Mouse (Mus musculus) heart, embryonic 16.5 days (tissue): ENCODE data around the gene Dlg2. TPM values are rescaled to one million over a fixed set of nuclear protein-coding genes. Genes with fewer than 3 reads are reported as not detected.

Source experiments
- ATAC-seq: fragments of 200-750 bp; cut with Nextera tagmentation; replicated peaks from 2 replicates; pipeline ENCODE4 v1.8.0; 2017; ENCODE audit warnings: moderate number of reproducible peaks; ENCODE audit not compliant: insufficient read depth, low FRiP score; ENCODE audit errors: extremely low read depth
- H3K27ac ChIP-seq: fragments of 300-500 bp; sonication (generic); 2 replicates; pipeline ENCODE4 v1.5.1; 2014; ENCODE audit warnings: mild to moderate bottlenecking, low read length, control low read depth, moderate library complexity
- H3K27me3 ChIP-seq: fragments of 300-500 bp; sonication (generic); 2 replicates; pipeline ENCODE4 v1.6.1; 2014; ENCODE audit warnings: low read length, mixed read lengths; ENCODE audit not compliant: control insufficient read depth, insufficient read depth
- H3K36me3 ChIP-seq: fragments of 300-500 bp; sonication (generic); 2 replicates; pipeline ENCODE4 v1.6.1; 2014; ENCODE audit not compliant: control insufficient read depth, insufficient read depth
- H3K4me1 ChIP-seq: fragments of 300-500 bp; sonication (generic); 2 replicates; pipeline ENCODE4 v1.6.1; 2014; ENCODE audit warnings: low read length, mixed read lengths; ENCODE audit not compliant: control insufficient read depth, insufficient read depth
- H3K4me2 ChIP-seq: fragments of 300-500 bp; sonication (generic); 2 replicates; pipeline ENCODE4 v1.6.1; 2014; ENCODE audit warnings: low read depth, mild to moderate bottlenecking, control low read depth, low read length
- H3K4me3 ChIP-seq: fragments of 300-500 bp; sonication (generic); 2 replicates; pipeline ENCODE4 v1.5.1; 2014; ENCODE audit warnings: mild to moderate bottlenecking, control low read depth, low read length
- H3K9ac ChIP-seq: fragments of 300-500 bp; sonication (generic); 2 replicates; pipeline ENCODE4 v1.6.1; 2014; ENCODE audit warnings: low read length, control low read depth
- H3K9me3 ChIP-seq: fragments of 300-500 bp; sonication (generic); replicated peaks from 2 replicates; pipeline ENCODE4 v1.6.1; 2016; ENCODE audit warnings: low read length; ENCODE audit not compliant: control insufficient read depth
- WGBS: fragments of 180-500 bp; shearing (Covaris S2); extraction: QIAGEN DNeasy Blood & Tissue Kit; methylation state at CpG from one replicate; pipeline ENCODE4 v1.1.7; 2014; 5-methylcytosine and 5-hydroxymethylcytosine counted together
- polyA plus RNA-seq: library from polyadenylated mRNA; unstranded; fragments of >200 nt; fragmentation: Nextera tagmentation; extraction: Ambion mirVana; gene quantifications from 2 replicates; pipeline ENCODE4 v1.2.1, GENCODE M21; 2015

Gene Dlg2
- polyA plus RNA-seq, 1 experiment from 2014 or later: 7.7 TPM

DNA sequence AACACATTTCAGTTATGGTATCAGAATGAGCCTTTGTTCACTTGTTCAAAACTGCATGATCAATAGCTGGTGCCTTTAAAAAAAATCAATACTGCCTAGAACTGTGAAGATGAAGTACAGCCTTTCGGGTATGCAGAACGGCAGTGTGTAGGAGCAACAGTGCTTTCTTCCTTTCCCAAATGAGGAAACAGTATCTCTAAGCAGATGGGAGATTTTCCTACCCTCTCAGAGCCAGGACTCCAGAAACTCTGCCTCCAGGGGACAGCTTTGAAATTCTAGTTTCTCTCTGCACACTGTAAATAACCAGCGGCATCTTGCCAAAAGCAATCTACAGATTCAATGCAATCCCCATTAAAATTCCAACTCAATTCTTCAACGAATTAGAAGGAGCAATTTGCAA, 1801.2 kb downstream of the Dlg2 start:
- WGBS: 66% methylated on average over 4 of the region's 4 CpGs
- Histone ChIP-seq H3K27me3 (no peaks in the 10 kb centered on the region), H3K4me3 (no peak overlapping the region), H3K4me1 (no peaks in the 10 kb centered on the region; the same call in 1 of the 2 replicates), H3K4me2 (no peak overlapping the region), H3K9me3 (no peaks in the 10 kb centered on the region), H3K9ac (no peak overlapping the region), H3K27ac (no peak overlapping the region), H3K36me3 (no peaks in the 10 kb centered on the region)
- no peak for ATAC-seq

DNA sequence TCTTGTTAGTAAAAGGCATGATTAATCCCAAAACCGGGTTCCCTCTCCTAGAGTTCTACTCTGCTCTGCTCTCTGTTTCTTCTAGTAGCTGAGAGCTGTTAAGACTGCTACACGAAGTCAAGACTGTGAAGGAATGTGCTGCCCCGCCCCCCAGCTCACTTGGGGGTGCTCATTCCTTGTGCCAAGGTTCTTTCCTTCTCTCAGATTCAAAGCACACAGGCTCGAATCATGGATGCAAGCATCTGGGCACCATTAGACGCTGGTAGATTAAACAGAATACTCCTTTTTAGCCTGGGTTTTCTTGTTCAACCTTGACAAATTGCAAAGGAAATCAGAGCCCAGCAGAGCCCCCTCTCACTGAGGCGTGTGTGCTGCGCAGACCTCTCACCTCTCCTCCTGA, 1804.5 kb downstream of the Dlg2 start:
- Histone ChIP-seq H3K4me2 (no peak overlapping the region), H3K27me3 (no peaks in the 10 kb centered on the region), H3K36me3 (no peaks in the 10 kb centered on the region), H3K9me3 (no peaks in the 10 kb centered on the region), H3K27ac (no peak overlapping the region), H3K4me1 (no peaks in the 10 kb centered on the region; the same call in 1 of the 2 replicates), H3K4me3 (no peak overlapping the region), H3K9ac (no peak overlapping the region)
- no peak for ATAC-seq
- 21% methylated on average over 7 of the region's 7 CpGs for WGBS

DNA sequence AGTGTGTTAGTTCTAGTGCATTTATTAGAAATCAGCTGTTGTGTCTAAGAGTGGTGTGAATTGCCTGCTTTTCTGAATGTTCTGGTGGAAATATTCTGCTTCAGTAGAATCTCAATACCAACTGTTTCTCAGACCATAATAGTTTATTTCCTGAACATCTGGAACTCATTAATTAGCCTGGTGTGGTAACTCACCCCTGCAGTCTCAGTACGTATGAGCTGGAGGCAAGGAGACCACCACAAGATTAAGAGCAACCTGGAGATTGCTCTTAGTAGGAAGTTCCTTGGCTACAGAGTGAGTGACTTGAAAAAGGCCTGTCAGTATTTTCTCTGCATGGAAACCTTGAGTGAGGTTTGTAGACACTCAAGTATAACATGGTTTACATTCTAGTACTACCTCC, 1810.6 kb downstream of the Dlg2 start:
- Histone ChIP-seq H3K27ac (no peak overlapping the region), H3K9me3 (no peaks in the 10 kb centered on the region), H3K4me2 (no peak overlapping the region), H3K4me1 (no peaks in the 10 kb centered on the region), H3K4me3 (no peak overlapping the region), H3K9ac (no peak overlapping the region), H3K36me3 (no peaks in the 10 kb centered on the region), H3K27me3 (no peaks in the 10 kb centered on the region)
- no peak for ATAC-seq
- WGBS: 48% methylated on average over 1 of the region's 1 CpGs

DNA sequence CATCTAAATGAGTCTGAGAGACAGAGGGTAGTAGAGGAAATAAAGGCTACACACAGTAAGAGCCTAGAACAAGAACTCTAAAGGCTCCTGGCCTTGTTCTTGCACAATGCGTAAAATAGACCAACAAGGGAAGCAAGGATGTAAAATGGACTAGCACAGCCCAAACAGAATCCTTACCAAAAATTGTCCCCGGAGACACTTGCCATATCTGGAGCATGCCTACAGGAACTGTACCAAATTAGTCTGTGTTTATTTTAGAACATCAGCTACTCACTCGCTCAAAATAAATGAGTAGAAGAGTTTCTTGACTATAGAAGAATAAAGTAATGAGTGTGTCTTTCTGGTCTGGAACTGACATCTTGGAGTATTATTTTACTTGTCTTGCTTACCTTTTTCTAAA, 1812.3 kb downstream of the Dlg2 start:
- H3K27me3 ChIP-seq: no peaks in the 10 kb centered on the region
- H3K9me3 ChIP-seq: no peaks in the 10 kb centered on the region
- H3K4me1 ChIP-seq: no peaks in the 10 kb centered on the region
- no peaks in the 10 kb centered on the region for H3K36me3 ChIP-seq
- ATAC-seq: no peak
- no peak overlapping the region for H3K27ac ChIP-seq
- H3K9ac ChIP-seq: no peak overlapping the region
- WGBS: 75% methylated on average over 3 of the region's 3 CpGs
- H3K4me3 ChIP-seq: no peak overlapping the region
- no peak overlapping the region for H3K4me2 ChIP-seq

DNA sequence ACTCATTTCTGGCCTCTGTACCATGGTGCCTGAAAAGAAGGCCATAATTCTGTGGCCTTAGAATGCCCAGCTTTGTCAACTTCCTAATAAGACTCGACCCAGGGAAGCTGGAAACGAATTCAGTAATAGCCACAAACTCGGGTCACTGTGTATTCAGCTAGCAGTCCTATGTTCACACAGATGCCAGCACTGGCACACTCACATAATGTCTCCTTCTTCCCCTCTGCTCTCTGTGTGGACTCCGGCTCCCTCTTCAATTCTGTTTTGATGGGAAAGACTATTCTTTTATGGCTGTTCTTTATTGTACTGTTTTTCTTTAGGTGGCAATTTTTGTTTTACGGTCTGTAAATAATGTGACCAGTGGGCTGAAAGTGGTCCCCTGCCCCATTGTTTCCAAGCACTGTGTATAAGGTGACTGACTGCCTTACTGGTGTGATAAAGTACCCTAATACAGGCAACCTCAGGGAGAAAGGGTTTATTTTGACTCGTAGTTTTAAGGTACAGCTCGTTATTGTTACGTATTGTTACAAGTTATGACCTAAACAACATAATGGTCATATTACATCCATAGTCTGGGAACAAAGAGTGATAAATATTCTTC, 1816.5 kb downstream of the Dlg2 start:
- Histone ChIP-seq H3K4me2 (no peak overlapping the region), H3K27me3 (no peaks in the 10 kb centered on the region), H3K36me3 (no peaks in the 10 kb centered on the region), H3K4me1 (no peaks in the 10 kb centered on the region), H3K4me3 (no peak overlapping the region), H3K9me3 (no peaks in the 10 kb centered on the region), H3K27ac (no peak overlapping the region), H3K9ac (no peak overlapping the region)
- 83% methylated on average over 8 of the region's 8 CpGs for WGBS
- no peak for ATAC-seq

DNA sequence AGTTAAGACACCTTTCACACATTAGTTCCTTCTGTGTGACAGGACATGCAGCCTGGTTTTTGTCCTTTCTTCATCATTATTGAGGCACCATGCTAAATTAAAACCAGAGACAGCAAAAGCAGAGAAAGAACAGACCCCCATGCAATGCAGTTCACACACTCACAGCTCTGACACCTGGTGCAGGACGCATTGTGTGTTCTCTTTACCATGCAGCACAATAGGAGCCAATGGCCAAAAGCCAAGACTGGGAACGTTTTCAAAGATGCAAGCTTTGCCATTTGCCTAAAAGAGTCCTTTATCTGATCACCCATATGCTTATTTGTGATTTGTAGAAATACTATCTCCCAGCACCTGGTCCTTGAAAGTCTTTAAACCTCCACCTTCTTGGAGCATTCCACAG, 1824.6 kb downstream of the Dlg2 start:
- Histone ChIP-seq H3K4me2 (no peak overlapping the region), H3K4me1 (no peaks in the 10 kb centered on the region), H3K9me3 (no peaks in the 10 kb centered on the region), H3K27ac (no peak overlapping the region), H3K9ac (no peak overlapping the region), H3K4me3 (no peak overlapping the region), H3K27me3 (no peaks in the 10 kb centered on the region), H3K36me3 (no peaks in the 10 kb centered on the region)
- 44% methylated on average over 2 of the region's 2 CpGs for WGBS
- no peak for ATAC-seq

DNA sequence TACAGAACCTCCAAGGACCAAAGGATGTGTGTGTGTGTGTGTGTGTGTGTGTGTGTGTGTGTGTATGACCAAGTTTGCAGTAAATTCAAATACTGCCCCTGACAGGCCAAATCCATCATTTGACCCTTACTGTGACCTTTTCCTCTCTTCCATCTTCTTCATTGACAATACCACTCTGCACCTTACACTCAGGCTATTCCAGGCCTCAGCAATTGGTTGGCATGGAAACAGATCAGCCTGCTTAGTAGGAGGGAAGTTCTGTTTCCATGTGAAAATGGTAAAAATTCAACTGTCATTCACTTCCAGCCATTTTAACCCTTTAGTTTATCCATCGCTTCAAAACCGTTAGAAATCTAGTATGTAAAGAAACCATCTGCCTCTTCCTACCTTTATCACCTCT, 1831.2 kb downstream of the Dlg2 start:
- no peak for ATAC-seq
- Histone ChIP-seq H3K4me2 (no peak overlapping the region), H3K27ac (no peak overlapping the region), H3K27me3 (no peaks in the 10 kb centered on the region), H3K4me3 (no peak overlapping the region), H3K9me3 (no peaks in the 10 kb centered on the region), H3K36me3 (no peaks in the 10 kb centered on the region), H3K4me1 (no peaks in the 10 kb centered on the region), H3K9ac (no peak overlapping the region)
- 91% methylated on average over 2 of the region's 2 CpGs for WGBS

DNA sequence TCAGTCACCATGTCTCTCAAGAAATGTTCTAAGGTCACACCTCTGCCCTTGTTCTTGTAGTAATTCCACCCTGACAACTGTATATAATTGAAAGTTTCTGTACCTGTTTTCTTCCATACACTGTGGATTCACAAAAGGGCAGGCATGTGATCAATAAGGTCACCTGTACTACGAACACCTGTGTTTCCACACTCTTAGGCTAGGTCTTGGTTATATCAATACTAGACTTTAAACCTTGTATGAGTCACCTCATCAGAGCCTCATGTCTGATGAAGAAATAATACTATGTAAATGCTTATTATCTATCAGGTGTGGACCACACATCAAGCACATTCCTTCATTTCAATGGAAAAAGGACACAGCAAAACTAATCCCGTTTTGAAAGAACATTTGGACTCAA, 1831.7 kb downstream of the Dlg2 start:
- H3K4me1 ChIP-seq: no peaks in the 10 kb centered on the region
- H3K27ac ChIP-seq: no peak overlapping the region
- no peak overlapping the region for H3K9ac ChIP-seq
- no peaks in the 10 kb centered on the region for H3K36me3 ChIP-seq
- H3K4me3 ChIP-seq: no peak overlapping the region
- 69% methylated on average over 2 of the region's 2 CpGs for WGBS
- H3K27me3 ChIP-seq: no peaks in the 10 kb centered on the region
- H3K9me3 ChIP-seq: no peaks in the 10 kb centered on the region
- no peak for ATAC-seq
- no peak overlapping the region for H3K4me2 ChIP-seq

DNA sequence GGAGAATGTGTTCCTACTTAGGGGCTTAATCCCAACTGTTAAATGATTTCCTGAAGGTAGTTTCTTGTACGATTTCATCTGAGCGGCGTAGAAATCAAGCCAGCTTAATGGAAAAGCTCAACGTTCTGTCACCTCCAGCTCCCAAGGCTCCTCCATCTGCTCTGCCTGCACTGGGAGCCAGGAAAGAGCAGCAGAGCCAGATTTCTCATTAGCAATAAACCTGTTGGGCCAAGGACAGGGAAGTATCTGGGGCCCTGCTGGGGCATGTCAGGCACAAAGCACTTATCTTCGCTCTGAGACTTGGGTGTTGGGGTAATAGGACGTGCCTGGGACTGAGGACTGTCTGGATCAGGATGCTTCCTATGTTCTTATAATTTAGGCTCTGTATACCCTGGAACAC, 1839.9 kb downstream of the Dlg2 start:
- no peak overlapping the region for H3K4me2 ChIP-seq
- 64% methylated on average over 6 of the region's 6 CpGs for WGBS
- no peak overlapping the region for H3K9ac ChIP-seq
- H3K9me3 ChIP-seq: no peaks in the 10 kb centered on the region
- peak overlapping the region; percentile 32; the same call in 1 of the 2 replicates for H3K27ac ChIP-seq
- H3K36me3 ChIP-seq: no peaks in the 10 kb centered on the region
- no peaks in the 10 kb centered on the region for H3K4me1 ChIP-seq
- ATAC-seq: no peak
- H3K4me3 ChIP-seq: no peak overlapping the region
- H3K27me3 ChIP-seq: no peaks in the 10 kb centered on the region
